Mouse (Mus musculus) liver, embryonic 15.5 days (tissue): ENCODE measurements at regions not wholly inside any gene's neighbourhood (a gene's known extent, or its start where the extent isn't known, plus 50 kb on each side); places are given as distances from the start of the nearest gene placed in this dataset.

Experiments used
- ATAC-seq: fragments of 200-750 bp; cut with Nextera tagmentation; 2 replicates; pipeline ENCODE4 v1.8.0; 2017; ENCODE audit warnings: moderate number of reproducible peaks, mild to moderate bottlenecking, moderate library complexity; ENCODE audit not compliant: insufficient read depth
- H3K27ac ChIP-seq: fragments of 300-500 bp; sonication (generic); replicated peaks from 2 replicates; pipeline ENCODE4 v1.5.1; 2015; ENCODE audit warnings: mild to moderate bottlenecking, inconsistent platforms
- H3K27me3 ChIP-seq: fragments of 300-500 bp; sonication (generic); 2 replicates; pipeline ENCODE4 v1.6.1; 2015; ENCODE audit warnings: mild to moderate bottlenecking, inconsistent platforms
- H3K36me3 ChIP-seq: fragments of 300-500 bp; sonication (generic); replicated peaks from 2 replicates; pipeline ENCODE4 v1.6.1; 2015; ENCODE audit warnings: moderate library complexity, mild to moderate bottlenecking, inconsistent platforms
- H3K4me1 ChIP-seq: fragments of 300-500 bp; sonication (generic); replicated peaks from 2 replicates; pipeline ENCODE4 v1.6.1; 2015; ENCODE audit warnings: inconsistent platforms
- H3K4me2 ChIP-seq: fragments of 300-500 bp; sonication (generic); 2 replicates; pipeline ENCODE4 v1.6.1; 2015; ENCODE audit warnings: moderate library complexity, mild to moderate bottlenecking, inconsistent platforms
- H3K4me3 ChIP-seq: fragments of 300-500 bp; sonication (generic); replicated peaks from 2 replicates; pipeline ENCODE4 v1.5.1; 2015; ENCODE audit warnings: mild to moderate bottlenecking, inconsistent platforms
- H3K9ac ChIP-seq: fragments of 300-500 bp; sonication (generic); 2 replicates; pipeline ENCODE4 v1.6.1; 2015; ENCODE audit warnings: moderate library complexity, mild to moderate bottlenecking, inconsistent platforms
- H3K9me3 ChIP-seq: fragments of 300-500 bp; sonication (generic); replicated peaks from 2 replicates; pipeline ENCODE4 v1.6.1; 2016; ENCODE audit warnings: inconsistent platforms
- WGBS: fragments of 180-500 bp; shearing (Covaris S2); methylation state at CpG from one replicate; pipeline ENCODE4 v1.1.7; 2015; ENCODE audit warnings: mixed read lengths; ENCODE audit not compliant: insufficient replicate concordance; 5-methylcytosine and 5-hydroxymethylcytosine counted together

DNA sequence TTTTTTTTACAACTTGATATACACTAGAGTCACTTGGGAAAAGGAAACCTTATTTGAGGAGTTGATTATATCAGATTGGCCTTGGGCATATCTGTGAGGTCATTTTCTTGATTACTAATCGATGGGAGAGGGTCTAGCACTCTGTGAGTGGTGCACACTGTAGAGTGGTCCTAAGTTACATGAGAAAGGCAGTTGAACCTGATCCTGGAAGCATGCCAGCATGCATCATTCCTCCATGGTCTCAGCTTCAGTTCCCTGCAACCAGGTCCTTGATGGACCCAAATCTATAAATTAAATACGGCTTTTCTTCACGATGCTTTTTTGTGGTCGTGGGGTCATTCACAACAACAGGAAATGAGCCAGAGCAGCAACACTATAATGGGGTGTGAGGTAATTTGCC, 194.2 kb upstream of the Sorcs1 start:
- 39% methylated on average over 4 of the region's 4 CpGs for WGBS
- Histone ChIP-seq H3K4me3 (no peak overlapping the region), H3K4me1 (no peaks in the 10 kb centered on the region), H3K36me3 (no peaks in the 10 kb centered on the region), H3K27ac (no peak overlapping the region), H3K9ac (no peak overlapping the region), H3K4me2 (no peak overlapping the region), H3K9me3 (no peaks in the 10 kb centered on the region), H3K27me3 (no peaks in the 10 kb centered on the region)
- no peak for ATAC-seq

DNA sequence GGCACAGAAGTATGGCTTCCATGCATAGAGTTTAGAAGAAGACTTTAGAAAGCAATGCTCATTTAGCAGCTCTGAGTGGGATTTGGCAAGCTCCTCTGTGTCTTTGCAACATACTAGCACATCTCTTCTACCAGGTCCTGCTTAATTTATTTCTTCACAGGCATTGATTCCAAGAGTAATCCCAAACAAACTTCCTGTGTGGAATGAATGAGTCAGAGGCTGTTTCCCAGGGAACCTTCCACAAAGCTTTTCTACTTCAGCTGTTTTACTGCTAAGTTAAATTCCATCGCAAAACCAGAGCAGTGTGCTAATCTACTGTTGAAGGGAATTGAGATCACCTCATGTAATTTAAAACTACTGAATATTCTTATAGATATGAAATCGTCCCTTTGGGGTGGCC, 193.7 kb upstream of the Sorcs1 start:
- WGBS = 45% methylated on average over 2 of the region's 2 CpGs
- H3K9me3 ChIP-seq = no peaks in the 10 kb centered on the region
- H3K27ac ChIP-seq = no peak overlapping the region
- no peak overlapping the region for H3K4me3 ChIP-seq
- no peak overlapping the region for H3K4me2 ChIP-seq
- no peak for ATAC-seq
- no peak overlapping the region for H3K9ac ChIP-seq
- H3K27me3 ChIP-seq = no peaks in the 10 kb centered on the region
- H3K4me1 ChIP-seq = no peaks in the 10 kb centered on the region
- H3K36me3 ChIP-seq = no peaks in the 10 kb centered on the region

DNA sequence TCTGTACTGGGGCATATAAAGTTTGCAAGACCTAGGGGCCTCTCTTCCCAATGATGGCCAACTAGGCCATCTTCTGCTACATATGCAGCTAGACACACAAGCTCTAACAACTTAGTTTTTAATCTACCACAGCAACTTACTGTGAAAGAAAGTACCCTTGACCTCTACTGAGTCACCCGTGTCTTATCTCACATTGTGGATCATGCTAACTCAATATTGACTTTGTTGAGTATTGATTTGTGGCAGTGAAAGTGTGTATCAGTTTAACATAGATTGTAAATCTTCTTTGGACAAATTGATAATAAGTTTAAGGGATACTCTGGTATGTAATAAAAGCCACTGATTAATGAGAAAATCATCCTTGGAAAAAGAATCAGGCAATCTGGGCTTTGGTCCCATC, 176.4 kb upstream of the Sorcs1 start:
- no peak overlapping the region for H3K9ac ChIP-seq
- no peaks in the 10 kb centered on the region for H3K27me3 ChIP-seq
- H3K36me3 ChIP-seq = no peaks in the 10 kb centered on the region
- H3K4me2 ChIP-seq = no peak overlapping the region
- H3K27ac ChIP-seq = no peak overlapping the region
- 50% methylated on average over 1 of the region's 1 CpGs for WGBS
- no peak overlapping the region for H3K4me3 ChIP-seq
- ATAC-seq = no peak
- no peaks in the 10 kb centered on the region for H3K4me1 ChIP-seq
- H3K9me3 ChIP-seq = no peaks in the 10 kb centered on the region

DNA sequence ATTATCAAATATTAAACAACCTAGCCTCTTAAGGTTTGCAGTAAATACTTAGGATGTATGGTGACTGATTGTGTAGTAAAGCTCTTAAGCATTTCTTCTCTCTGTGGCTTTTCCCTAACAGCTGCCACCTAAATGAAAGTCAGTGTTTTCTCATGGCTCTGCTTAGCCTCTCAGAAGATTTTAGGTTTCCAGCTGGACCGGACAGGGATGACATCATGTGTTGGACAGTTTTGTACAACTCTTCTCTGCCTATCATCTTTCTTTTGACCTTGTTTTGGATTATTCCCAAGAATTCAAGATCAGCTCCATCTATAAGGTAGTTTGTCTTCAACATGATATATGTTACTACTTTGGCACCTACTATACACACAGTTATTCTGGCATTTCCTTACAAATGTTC, 162.1 kb upstream of the Sorcs1 start:
- no peaks in the 10 kb centered on the region for H3K9me3 ChIP-seq
- H3K27me3 ChIP-seq = no peaks in the 10 kb centered on the region
- no peak overlapping the region for H3K9ac ChIP-seq
- no peak for ATAC-seq
- H3K36me3 ChIP-seq = no peaks in the 10 kb centered on the region
- no peak overlapping the region for H3K4me2 ChIP-seq
- no peak overlapping the region for H3K4me3 ChIP-seq
- WGBS = 67% methylated on average over 1 of the region's 1 CpGs
- H3K4me1 ChIP-seq = no peaks in the 10 kb centered on the region
- no peak overlapping the region for H3K27ac ChIP-seq
